ENCODE assay signal across 14 mouse cellular contexts in genomic region chr5:148053609-148053990, GRCm38 (mm10).
"Had no signal": no experiment of that assay in that cellular context is flagged by ENCODE, and none has a peak within 500 bp of the region (broad histone marks: within the 10 kb centered on the region; RNA-seq: fewer than 3 reads in every experiment).

No protein-coding gene starts in this region.

- H3K4me3 ChIP-seq: left cerebral cortex, adult 2 months; liver, embryonic 13.5 days; midbrain, embryonic 12.5 days; midbrain, embryonic 15.5 days; myocyte; neural tube, embryonic 13.5 days; stomach, embryonic 15.5 days had no signal

- H3K27me3 ChIP-seq: liver, embryonic 13.5 days; midbrain, embryonic 12.5 days; midbrain, embryonic 15.5 days; neural tube, embryonic 13.5 days; stomach, embryonic 15.5 days had no signal

- DNase-seq: kidney, postnatal 10 days; kidney, postnatal 36 days; layer of hippocampus, postnatal 36 days; liver, embryonic 13.5 days; lung, adult 2 months; retina, postnatal 1 day; spleen, adult 18-20 months; thymus, postnatal 25 days had no signal

- H3K36me3 ChIP-seq: liver, embryonic 13.5 days; midbrain, embryonic 12.5 days; midbrain, embryonic 15.5 days; neural tube, embryonic 13.5 days; stomach, embryonic 15.5 days had no signal

- H3K9me3 ChIP-seq: midbrain, embryonic 12.5 days; midbrain, embryonic 15.5 days; neural tube, embryonic 13.5 days; stomach, embryonic 15.5 days had no signal

- H3K4me1 ChIP-seq: liver, embryonic 13.5 days; midbrain, embryonic 12.5 days; stomach, embryonic 15.5 days had no signal

- H3K27ac ChIP-seq: left cerebral cortex, adult 2 months; liver, embryonic 13.5 days; midbrain, embryonic 12.5 days; midbrain, embryonic 15.5 days; neural tube, embryonic 13.5 days; stomach, embryonic 15.5 days had no signal

- ATAC-seq: midbrain, embryonic 15.5 days had no signal

- H3K4me2 ChIP-seq: liver, embryonic 13.5 days; midbrain, embryonic 12.5 days; midbrain, embryonic 15.5 days; neural tube, embryonic 13.5 days; stomach, embryonic 15.5 days had no signal

- H3K9ac ChIP-seq: liver, embryonic 13.5 days; midbrain, embryonic 12.5 days; midbrain, embryonic 15.5 days; neural tube, embryonic 13.5 days; stomach, embryonic 15.5 days had no signal
